Mouse (Mus musculus) heart, embryonic 14.5 days (tissue): ENCODE results near the gene Kirrel. TPM values are rescaled to one million over a fixed set of nuclear protein-coding genes. Genes with fewer than 3 reads are reported as not detected.
A peak's percentile ranks its signal among the peaks of the same experiment; 100 is the strongest.

Experiments
- ATAC-seq: fragments of 200-750 bp; cut with Nextera tagmentation; 2 replicates; pipeline ENCODE4 v1.8.0; 2017; ENCODE audit warnings: low read depth, moderate TSS enrichment; ENCODE audit not compliant: insufficient number of reproducible peaks, insufficient read depth, low FRiP score
- H3K27ac ChIP-seq, 2 experiments: fragments of 200-500 bp in 1 of 2; fragments of 300-500 bp in 1 of 2; sonication (generic) in 1 of 2; replicated peaks in 1 of 2; 2 replicates each; pipeline ENCODE4 v1.5.1; 2012 to 2014; ENCODE audit warnings: low read depth in 2 of 2, low read length in 2 of 2, control low read depth in 1 of 2, mild to moderate bottlenecking in 1 of 2, mixed read lengths in 1 of 2; ENCODE audit not compliant: control insufficient read depth in 1 of 2, insufficient read depth in 1 of 2
- H3K27me3 ChIP-seq: fragments of 300-500 bp; sonication (generic); 2 replicates; pipeline ENCODE4 v1.6.1; 2014; ENCODE audit warnings: mild to moderate bottlenecking, low read length, control low read depth; ENCODE audit not compliant: control insufficient read depth, insufficient read depth
- H3K36me3 ChIP-seq: fragments of 300-500 bp; sonication (generic); 2 replicates; pipeline ENCODE4 v1.6.1; 2014; ENCODE audit warnings: mild to moderate bottlenecking, control low read depth, low read length, mixed read lengths; ENCODE audit not compliant: control insufficient read depth, insufficient read depth
- H3K4me1 ChIP-seq, 2 experiments: fragments of 200-500 bp in 1 of 2; fragments of 300-500 bp in 1 of 2; sonication (generic) in 1 of 2; 2 replicates each; pipeline ENCODE4 v1.6.1; 2012 to 2014; ENCODE audit warnings: low read length in 2 of 2, control low read depth in 1 of 2, mixed read lengths in 1 of 2; ENCODE audit not compliant: control insufficient read depth in 2 of 2, insufficient read depth in 2 of 2
- H3K4me2 ChIP-seq: fragments of 300-500 bp; sonication (generic); 2 replicates; pipeline ENCODE4 v1.6.1; 2014; ENCODE audit warnings: mild to moderate bottlenecking, low read length
- H3K4me3 ChIP-seq, 2 experiments: fragments of 200-500 bp in 1 of 2; fragments of 300-500 bp in 1 of 2; sonication (generic) in 1 of 2; 2 replicates each; pipeline ENCODE4 v1.5.1; 2012 to 2014; ENCODE audit warnings: low read length in 2 of 2, mild to moderate bottlenecking in 2 of 2, control low read depth in 1 of 2, low read depth in 1 of 2, moderate library complexity in 1 of 2; ENCODE audit not compliant: control insufficient read depth in 1 of 2, insufficient read depth in 1 of 2
- H3K9ac ChIP-seq: fragments of 300-500 bp; sonication (generic); 2 replicates; pipeline ENCODE4 v1.6.1; 2014; ENCODE audit warnings: mild to moderate bottlenecking, low read length
- H3K9me3 ChIP-seq: fragments of 300-500 bp; sonication (generic); 2 replicates; pipeline ENCODE4 v1.6.1; 2016; ENCODE audit warnings: low read length, control low read depth; ENCODE audit not compliant: control insufficient read depth
- WGBS: fragments of 180-500 bp; shearing (Covaris S2); extraction: QIAGEN DNeasy Blood & Tissue Kit; methylation state at CpG from one replicate; pipeline ENCODE4 v1.1.7; 2014; 5-methylcytosine and 5-hydroxymethylcytosine counted together
- polyA plus RNA-seq: library from polyadenylated mRNA; unstranded; fragments of >200 nt; fragmentation: Nextera tagmentation; extraction: Ambion mirVana; gene quantifications from 2 replicates; pipeline ENCODE4 v1.2.1, GENCODE M21; 2014

The Kirrel gene
- polyA plus RNA-seq, 1 experiment from 2014 or later: 7.3 TPM

DNA sequence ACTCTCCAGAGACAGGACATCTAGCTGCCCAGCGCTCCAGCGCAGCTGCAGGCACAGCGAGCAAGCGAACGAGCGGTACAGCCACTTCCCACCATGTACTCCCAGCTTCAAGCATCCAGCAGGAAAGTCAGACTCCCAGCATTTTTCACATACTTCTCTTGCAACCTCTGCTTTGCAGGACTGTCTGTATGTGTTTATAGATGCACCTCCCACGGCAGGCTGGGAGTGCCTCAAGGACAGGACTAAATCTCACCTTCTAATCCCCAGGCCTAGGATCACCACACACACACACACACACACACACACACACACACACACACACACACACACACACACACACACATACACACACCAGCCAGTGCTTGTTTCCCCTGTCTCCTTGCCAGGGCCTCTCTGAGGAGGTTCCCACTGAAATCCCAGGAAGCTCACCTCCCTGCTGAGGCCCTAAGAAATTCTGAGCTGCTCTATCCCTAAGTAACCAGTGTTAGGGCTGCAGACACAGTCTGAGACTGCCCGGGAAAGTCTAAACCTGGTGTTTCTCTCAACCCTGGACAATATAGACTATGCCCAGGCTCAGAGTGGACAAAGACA is 9.2 kb downstream of the Kirrel start:
- Histone ChIP-seq H3K36me3 (peaks cover 23% of the 10 kb centered on the region), H3K27me3 (no peaks in the 10 kb centered on the region), H3K9ac (peak overlapping the region; percentile 64), H3K9me3 (no peaks in the 10 kb centered on the region), H3K4me2 (peak overlapping the region; percentile 37), H3K4me1 (peaks cover 49 to 82% of the 10 kb centered on the region in 2 experiments), H3K4me3 (no peak overlapping the region), H3K27ac (peak overlapping the region; percentile 73 to 82)
- peak; percentile 67; the same call in 1 of the 2 replicates for ATAC-seq
- 12% methylated on average over 8 of the region's 8 CpGs for WGBS

DNA sequence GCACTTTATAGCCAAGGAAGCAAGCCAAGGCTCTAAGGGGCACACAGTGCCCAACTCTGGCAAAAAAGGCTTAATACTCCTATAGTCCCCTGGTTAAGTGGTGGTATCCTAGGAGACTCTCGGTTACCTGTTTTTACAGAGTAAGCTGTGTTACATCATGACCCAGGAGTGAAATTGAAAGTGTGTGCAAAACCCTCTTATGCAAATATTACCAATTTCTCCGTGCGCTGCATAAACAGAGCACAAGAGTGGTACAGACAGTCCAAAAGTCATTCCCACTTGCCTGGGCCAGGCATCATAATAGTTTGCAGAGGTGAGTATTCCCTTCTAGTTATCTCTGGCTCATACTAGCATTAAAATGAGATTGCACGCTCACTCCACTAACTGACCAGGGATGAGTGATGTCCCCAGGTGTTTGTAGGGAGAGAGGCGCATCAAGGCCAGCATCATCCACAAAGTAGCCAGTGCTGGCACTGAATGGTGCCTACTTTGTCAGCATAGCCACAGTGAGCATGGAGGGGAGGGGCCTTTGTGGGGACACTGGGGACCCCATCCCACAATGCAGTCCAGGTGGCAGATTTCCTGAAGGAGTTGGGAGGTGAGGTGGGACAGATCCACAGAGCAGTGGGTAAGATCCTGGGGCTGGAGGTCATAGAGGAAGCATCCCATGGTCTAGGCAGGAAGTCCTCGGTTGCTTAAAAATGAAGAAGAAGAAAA is 10.3 kb downstream of the Kirrel start:
- Histone ChIP-seq H3K9me3 (no peaks in the 10 kb centered on the region), H3K4me3 (no peak overlapping the region), H3K4me1 (peaks cover 44 to 75% of the 10 kb centered on the region in 2 experiments), H3K27me3 (no peaks in the 10 kb centered on the region), H3K9ac (peak overlapping the region; percentile 64; the same call in 1 of the 2 replicates), H3K27ac (peak overlapping the region in 1 of 2 experiments; percentile 82; a peak in 1 of 4 replicates), H3K4me2 (no peak overlapping the region), H3K36me3 (peaks cover 25% of the 10 kb centered on the region)
- WGBS: 88% methylated on average over 6 of the region's 6 CpGs
- no peak for ATAC-seq

DNA sequence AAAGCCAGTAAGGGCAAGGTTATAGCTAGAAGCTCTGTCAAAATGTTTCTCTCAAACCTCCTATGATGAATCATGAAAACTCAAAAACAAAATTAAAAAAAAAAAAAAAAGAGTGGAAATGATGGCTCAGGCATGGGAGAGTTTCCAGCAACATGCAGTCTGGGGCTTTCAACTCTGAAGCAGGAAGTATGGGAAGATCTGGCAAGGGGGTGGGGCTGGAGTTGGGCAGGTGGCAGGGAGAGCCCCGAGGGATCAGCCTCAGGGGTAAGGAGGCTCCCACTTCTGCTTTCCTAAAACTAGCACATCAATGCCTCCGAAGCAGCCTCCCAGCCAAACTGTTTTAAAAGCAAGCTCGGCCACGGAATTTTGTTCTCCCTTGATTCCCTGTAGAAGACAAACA is 11.4 kb downstream of the Kirrel start:
- Histone ChIP-seq H3K27ac (no peak overlapping the region), H3K4me2 (no peak overlapping the region), H3K27me3 (no peaks in the 10 kb centered on the region), H3K4me3 (no peak overlapping the region), H3K9me3 (no peaks in the 10 kb centered on the region), H3K4me1 (peaks cover 44 to 75% of the 10 kb centered on the region in 2 experiments), H3K36me3 (peaks cover 25% of the 10 kb centered on the region), H3K9ac (no peak overlapping the region)
- ATAC-seq: no peak
- 53% methylated on average over 4 of the region's 4 CpGs for WGBS

DNA sequence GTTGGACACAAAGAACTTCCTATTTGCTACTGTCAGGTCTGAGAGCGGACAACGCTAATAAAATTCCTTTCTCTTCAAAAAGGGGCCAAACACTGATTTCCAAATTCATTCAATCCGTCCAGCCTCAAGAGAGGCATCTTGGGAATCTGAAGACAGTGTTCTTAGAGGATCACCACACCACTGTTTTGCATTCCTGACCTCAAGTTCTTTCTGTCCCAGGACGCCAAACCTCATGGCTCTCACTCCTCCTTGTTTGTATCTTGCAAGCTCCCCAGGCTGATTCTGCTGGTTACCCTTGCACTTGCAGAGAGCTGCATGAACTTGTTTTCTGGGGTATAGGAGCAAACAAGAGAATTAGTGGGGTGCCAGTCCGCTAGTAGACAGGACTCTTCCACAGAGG is 12.2 kb downstream of the Kirrel start:
- Histone ChIP-seq H3K27ac (no peak overlapping the region), H3K36me3 (peaks cover 25% of the 10 kb centered on the region), H3K9me3 (no peaks in the 10 kb centered on the region), H3K4me3 (no peak overlapping the region), H3K27me3 (no peaks in the 10 kb centered on the region), H3K9ac (no peak overlapping the region), H3K4me2 (no peak overlapping the region), H3K4me1 (peaks cover 45 to 75% of the 10 kb centered on the region in 2 experiments)
- 64% methylated on average over 5 of the region's 5 CpGs for whole genome bisulfite sequencing
- no peak for ATAC-seq

DNA sequence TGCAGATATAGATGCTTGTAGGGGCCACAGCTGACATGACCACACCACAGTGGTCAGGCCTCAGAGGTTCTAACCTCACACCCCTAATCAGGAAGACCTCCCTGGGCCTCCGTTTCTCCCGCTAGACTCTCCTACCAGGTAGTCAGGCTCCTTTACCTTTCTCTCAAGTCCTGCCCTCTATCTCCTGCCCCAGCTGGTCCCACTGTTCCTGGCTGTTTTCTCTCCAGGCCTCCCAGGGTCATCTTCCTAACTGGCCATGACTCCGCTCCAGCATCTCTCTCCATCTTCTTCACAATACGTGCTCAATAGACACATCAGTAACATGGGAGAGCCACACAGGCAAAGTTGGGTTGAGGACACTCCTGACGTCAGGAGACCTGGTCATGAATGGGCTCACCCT is 12.9 kb downstream of the Kirrel start:
- peak overlapping the region in 1 of 2 experiments; percentile 1; a peak in 1 of 4 replicates for H3K27ac ChIP-seq
- no peak overlapping the region for H3K4me3 ChIP-seq
- H3K4me2 ChIP-seq: no peak overlapping the region
- 81% methylated on average over 5 of the region's 5 CpGs for WGBS
- no peaks in the 10 kb centered on the region for H3K9me3 ChIP-seq
- H3K36me3 ChIP-seq: peaks cover 20% of the 10 kb centered on the region
- ATAC-seq: no peak
- no peaks in the 10 kb centered on the region for H3K27me3 ChIP-seq
- peaks cover 49 to 79% of the 10 kb centered on the region in 2 experiments for H3K4me1 ChIP-seq
- H3K9ac ChIP-seq: 0 out of 2 replicates have a peak overlapping the region, but pooled peaks have one; percentile 25

DNA sequence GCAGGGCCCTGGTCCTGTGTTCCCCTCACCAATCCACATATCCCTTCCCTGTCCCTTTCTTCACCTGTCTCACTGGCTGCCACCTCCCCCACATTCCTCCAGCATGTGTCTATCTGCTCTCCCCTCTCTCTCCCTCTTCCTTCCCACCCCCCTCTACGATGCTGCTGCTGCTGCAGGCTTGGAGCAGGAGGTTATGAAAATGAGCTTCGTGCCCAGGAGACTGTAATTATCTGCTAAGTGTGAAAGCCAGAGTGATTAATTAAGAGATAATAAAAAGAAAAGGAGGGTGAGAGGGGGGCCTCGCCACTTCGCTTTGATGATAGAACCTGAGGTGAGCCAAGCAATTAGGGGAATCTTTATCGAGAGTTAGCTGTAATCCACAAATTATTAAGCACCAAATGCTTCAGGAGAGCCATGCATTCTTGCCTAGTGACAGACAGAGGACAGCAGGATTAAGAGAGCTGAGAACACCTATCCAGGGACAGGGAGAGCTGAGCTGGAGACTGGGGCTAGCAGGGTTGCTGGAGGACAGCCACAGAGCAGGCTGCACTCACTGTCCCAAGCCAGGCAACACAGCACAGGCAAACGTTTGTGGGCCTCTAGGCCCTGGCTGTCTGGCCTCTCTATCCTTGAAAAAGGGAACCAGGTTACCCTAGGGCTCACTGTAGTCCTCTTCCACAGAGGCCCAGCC is 13.6 kb downstream of the Kirrel start:
- Histone ChIP-seq H3K9ac (0 out of 2 replicates have a peak overlapping the region, but pooled peaks have one; percentile 25), H3K27me3 (no peaks in the 10 kb centered on the region), H3K9me3 (no peaks in the 10 kb centered on the region), H3K4me1 (peaks cover 47 to 78% of the 10 kb centered on the region in 2 experiments), H3K36me3 (peaks cover 16% of the 10 kb centered on the region), H3K4me3 (no peak overlapping the region), H3K27ac (peak overlapping the region in 1 of 2 experiments; percentile 1; a peak in 1 of 4 replicates), H3K4me2 (no peak overlapping the region)
- no peak for ATAC-seq
- 37% methylated on average over 6 of the region's 6 CpGs for WGBS

DNA sequence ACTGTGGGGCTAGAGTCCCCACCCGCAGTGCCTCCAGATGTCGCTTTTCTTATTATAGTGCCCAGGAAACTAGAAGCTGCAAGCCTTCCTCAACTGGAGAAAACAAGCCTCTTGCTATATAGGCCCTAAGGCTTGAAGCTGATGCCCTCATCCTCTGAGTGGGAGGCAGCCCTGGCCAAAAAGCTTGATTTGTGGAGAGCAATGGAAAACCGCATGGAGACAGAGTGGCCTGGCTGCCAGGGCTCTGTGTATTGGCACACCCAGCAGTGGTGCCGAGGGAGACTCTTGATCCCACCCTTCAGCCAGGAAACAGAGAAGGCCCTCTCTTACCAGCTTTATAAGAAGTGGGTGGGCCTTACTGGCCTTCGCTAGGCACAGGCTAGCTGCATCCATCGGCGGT is 15.4 kb downstream of the Kirrel start:
- H3K27ac ChIP-seq: peak overlapping the region; percentile 87 to 89; a peak in 2 of 4 replicates
- peaks cover 44 to 71% of the 10 kb centered on the region in 2 experiments for H3K4me1 ChIP-seq
- H3K27me3 ChIP-seq: no peaks in the 10 kb centered on the region
- no peak overlapping the region for H3K4me3 ChIP-seq
- H3K36me3 ChIP-seq: peaks cover 17% of the 10 kb centered on the region
- no peak overlapping the region for H3K4me2 ChIP-seq
- no peak overlapping the region for H3K9ac ChIP-seq
- H3K9me3 ChIP-seq: no peaks in the 10 kb centered on the region
- peak; percentile 16; the same call in 1 of the 2 replicates for ATAC-seq
- 68% methylated on average over 7 of the region's 7 CpGs for WGBS
